In genomic region chr14:122227454-122227951, GRCm38 (mm10) we compare ENCODE assay signal across 13 mouse cellular contexts. TPM values are rescaled to one million over a fixed set of nuclear protein-coding genes. Genes with fewer than 3 reads are reported as not detected.
DNase-seq lines count a peak whose midpoint lies in the region; ATAC-seq lines count a peak whose summit lies in the region.
"Had no signal": no experiment of that assay in that cellular context is flagged by ENCODE, and none has a peak within 500 bp of the region (broad histone marks: within the 10 kb centered on the region; RNA-seq: fewer than 3 reads in every experiment).

No protein-coding gene starts in this region.

- no peak for ATAC-seq in forebrain, embryonic 15.5 days (replicated peaks)
- no peak for ATAC-seq in limb, embryonic 13.5 days (ENCODE audit: low FRiP score, low read depth)
- ATAC-seq: intestine, embryonic 16.5 days had no signal

- no peak overlapping the region for H3K4me3 ChIP-seq in forebrain, embryonic 15.5 days
- 0 out of 2 replicates have a peak overlapping the region, but pooled peaks have one; percentile 1 for H3K4me3 ChIP-seq in limb, embryonic 13.5 days
- H3K4me3 ChIP-seq: heart, embryonic 15.5 days had no signal

- H3K27ac ChIP-seq in forebrain, embryonic 15.5 days (replicated peaks): peak overlapping the region; percentile 57
- no peak overlapping the region for H3K27ac ChIP-seq in limb, embryonic 13.5 days
- H3K27ac ChIP-seq: heart, embryonic 15.5 days; liver, embryonic 14.5 days had no signal

- intact Hi-C loops in left cerebral cortex, postnatal 4 days (cut with DNase I): loop anchor here (5.0 to 10.0 kb wide), 5 partner anchors 157 to 1017 kb away; partner anchors contain the start of gene Zic2

- H3K4me2 ChIP-seq in forebrain, embryonic 15.5 days (replicated peaks): peak overlapping the region; percentile 10; the same call in 1 of the 2 replicates
- peak overlapping the region; percentile 16; the same call in 1 of the 2 replicates for H3K4me2 ChIP-seq in limb, embryonic 13.5 days (replicated peaks)
- H3K4me2 ChIP-seq: heart, embryonic 15.5 days had no signal

- H3K4me1 ChIP-seq in forebrain, embryonic 15.5 days: peaks cover 28% of the 10 kb centered on the region
- H3K4me1 ChIP-seq in limb, embryonic 13.5 days: peaks cover 24% of the 10 kb centered on the region

- no peak overlapping the region for H3K9ac ChIP-seq in forebrain, embryonic 15.5 days (replicated peaks)
- no peak overlapping the region for H3K9ac ChIP-seq in limb, embryonic 13.5 days
- H3K9ac ChIP-seq: heart, embryonic 15.5 days; liver, embryonic 14.5 days had no signal

- 6% methylated on average over 14 of the region's 14 CpGs for WGBS in forebrain, embryonic 15.5 days
- WGBS in limb, embryonic 13.5 days: 24% methylated on average over 14 of the region's 14 CpGs

- no peaks in the 10 kb centered on the region for H3K9me3 ChIP-seq in forebrain, embryonic 15.5 days
- no peaks in the 10 kb centered on the region for H3K9me3 ChIP-seq in limb, embryonic 13.5 days
- H3K9me3 ChIP-seq: heart, embryonic 15.5 days had no signal

- DNase-seq in left cerebral cortex, postnatal 4 days: peak; percentile 42
- no peak for DNase-seq in left cerebral cortex, adult 9 months (ENCODE audit: low spot score in 2 of 2)
- DNase-seq in retina, postnatal 1 day: peak; percentile 66
- no peak for DNase-seq in liver
- no peak for DNase-seq in lung, postnatal 10 days
- no peak for DNase-seq in frontal cortex, postnatal 14 days (ENCODE audit: low spot score in 2 of 2)
- DNase-seq: adrenal gland, postnatal 14 days; B cell, adult 2 months had no signal

- H3K27me3 ChIP-seq in forebrain, embryonic 15.5 days: peaks cover 59% of the 10 kb centered on the region
- peaks cover 87% of the 10 kb centered on the region for H3K27me3 ChIP-seq in limb, embryonic 13.5 days

- H3K36me3 ChIP-seq in forebrain, embryonic 15.5 days: no peaks in the 10 kb centered on the region
- H3K36me3 ChIP-seq in limb, embryonic 13.5 days: no peaks in the 10 kb centered on the region
- H3K36me3 ChIP-seq: heart, embryonic 15.5 days had no signal

RNA-seq across cellular contexts. Expression of gene Clybl, which starts 46.0 kb away (rescaled TPM):
- total RNA-seq in left cerebral cortex, postnatal 4 days (2021): 1 to 10 TPM; 6.5 to 8.5 TPM
- 10.5 and 12.4 TPM in 2 replicates for polyA plus RNA-seq in forebrain, embryonic 15.5 days (2015; fragmentation: Nextera tagmentation; extraction: Ambion mirVana)
- polyA plus RNA-seq in limb, embryonic 13.5 days (2015; fragmentation: Nextera tagmentation; extraction: Ambion mirVana): 13.6 and 15.9 TPM in 2 replicates

Comparison
In these comparisons a context has a peak if more than half of its experiments do, and no peak if none do; other contexts are left out.
1. DNase-seq: peak in left cerebral cortex, postnatal 4 days (single experiment) and retina, postnatal 1 day (single experiment); none in left cerebral cortex, adult 9 months (0 of 2), liver (single experiment), lung, postnatal 10 days (single experiment) and frontal cortex, postnatal 14 days (0 of 2).